Mouse (Mus musculus): Measurements from ENCODE around the gene Cdc27. TPM values are rescaled to one million over a fixed set of nuclear protein-coding genes. Genes with fewer than 3 reads are reported as not detected.

Gene Cdc27
- polyA plus RNA-seq (2017; shearing (Covaris generic)), result 43.5 TPM

GRCm38 (mm10) chr11:104550406-104550974 is at the start of gene Cdc27, which contains the start of gene Myl4:
TSS of gene Cdc27 (minus strand) at chr11:104550620.
TSS of gene Myl4 (plus strand) at chr11:104550663.

GRCm38 (mm10) chr11:104468751-104469268 is 81.6 kb downstream of the Cdc27 start, which contains the start of gene Kansl1:
TSS of gene Kansl1 (minus strand) at chr11:104468861.

Other genes starting within 250 kb of the Cdc27 start
- 64.2 TPM for gene Kansl1, start 81.8 kb downstream of the Cdc27 start, polyA plus RNA-seq (2017; shearing (Covaris generic))
- gene Myl4, start within 50 bp of the Cdc27 start, polyA plus RNA-seq (2017; shearing (Covaris generic)), result 8.1 TPM
- 22.4 TPM for gene Itgb3, start 57.4 kb upstream of the Cdc27 start, polyA plus RNA-seq (2017; shearing (Covaris generic))
- 0.09 TPM for gene Gm11639, start 135.1 kb upstream of the Cdc27 start, polyA plus RNA-seq (2017; shearing (Covaris generic))